Mouse (Mus musculus): ENCODE measurements around the gene Scn8a. TPM values are rescaled to one million over a fixed set of nuclear protein-coding genes. Genes with fewer than 3 reads are reported as not detected.
A peak's percentile ranks its signal among the peaks of the same experiment; 100 is the strongest.

Gene Scn8a
- polyA plus RNA-seq, 2 experiments, result 4.7 to 8.4 TPM

DNA sequence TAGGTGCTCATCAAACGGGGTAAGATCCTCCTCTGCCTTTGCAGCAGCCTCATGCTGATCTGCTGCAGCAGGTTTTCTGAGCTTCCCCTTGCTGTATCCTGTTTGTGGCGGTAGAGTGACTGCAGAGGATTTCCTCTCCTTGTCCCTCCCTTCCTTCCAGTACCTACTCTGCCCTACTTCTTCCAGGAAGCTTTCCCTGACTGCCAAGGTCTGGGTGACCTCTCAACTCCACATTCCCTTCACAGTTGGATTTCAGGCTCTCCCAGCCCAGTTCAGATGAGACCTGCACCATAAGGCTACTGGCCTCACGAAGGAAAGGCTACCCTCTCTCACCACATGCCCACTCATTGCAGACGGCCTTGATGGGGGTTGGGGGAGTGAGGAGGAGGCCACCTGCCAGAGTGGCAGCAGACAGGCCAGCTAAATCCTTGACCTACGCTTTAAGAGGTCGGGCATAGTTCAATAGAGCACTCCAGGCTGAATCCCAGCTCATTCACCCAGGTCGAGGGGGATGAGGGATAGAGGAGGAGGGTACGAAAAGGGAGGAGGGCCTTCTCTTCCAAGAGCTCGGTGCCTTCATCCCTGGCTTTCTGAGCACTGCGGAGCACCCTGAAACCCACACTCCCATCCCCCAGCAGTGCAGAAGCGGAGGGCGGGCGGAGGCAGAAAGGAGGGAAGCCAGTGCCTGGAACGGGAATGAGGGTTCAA is 222.6 kb downstream of the Scn8a start:
- 30% methylated on average over 14 of the region's 14 CpGs for WGBS
- 0 out of 2 replicates have a peak overlapping the region, but pooled peaks have one; percentile 18 for H3K9ac ChIP-seq (ENCODE audit: low read depth, low read length, severe bottlenecking)
- no peak for ATAC-seq (ENCODE audit: low FRiP score, low read depth)

DNA sequence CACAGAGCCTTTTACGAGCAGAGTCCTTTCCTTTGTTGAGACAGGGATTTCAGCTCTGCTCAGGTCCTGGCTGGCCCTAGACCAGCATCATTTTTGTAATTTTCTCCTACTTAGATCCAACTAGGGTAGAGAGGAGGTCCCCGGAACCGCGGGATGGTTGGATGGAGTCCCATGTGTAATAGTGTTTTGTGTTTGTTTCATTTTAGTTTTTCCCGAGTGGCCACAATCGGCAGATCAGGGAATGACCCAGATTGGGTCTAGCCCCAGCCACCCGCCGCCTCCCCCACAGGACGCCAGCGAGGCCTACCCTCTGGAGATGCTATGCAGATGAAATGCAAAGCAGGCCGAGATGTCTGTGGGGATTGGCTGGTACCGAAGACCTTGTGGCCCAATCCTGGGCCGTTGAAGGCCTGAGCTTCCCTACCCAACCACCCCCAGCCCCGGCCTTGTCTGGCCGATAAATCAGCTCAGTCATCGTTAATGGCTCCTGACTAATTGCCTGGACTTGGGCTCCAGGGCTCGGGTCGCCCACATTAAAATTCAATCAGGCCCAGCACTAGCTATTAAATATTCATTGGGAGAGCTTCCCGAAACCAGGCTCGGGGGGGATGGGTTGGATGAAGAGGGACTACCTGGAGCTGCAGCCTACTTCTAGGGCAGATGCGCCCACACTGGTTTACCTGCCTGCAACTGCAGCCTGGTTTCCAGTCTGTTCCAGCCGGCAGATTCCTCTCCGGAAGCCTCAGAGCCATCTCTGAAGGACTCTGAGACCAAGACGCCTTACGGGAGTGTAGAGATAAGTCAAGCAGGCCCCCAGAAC is 223.4 kb downstream of the Scn8a start:
- H3K4me2 ChIP-seq (replicated peaks; ENCODE audit: low read depth, low read length, severe bottlenecking), result peak overlapping the region; percentile 18; the same call in 1 of the 2 replicates
- 0 out of 2 replicates have a peak overlapping the region, but pooled peaks have one; percentile 18 for H3K9ac ChIP-seq (ENCODE audit: low read depth, low read length, severe bottlenecking)
- H3K4me1 ChIP-seq (ENCODE audit: control insufficient read depth, insufficient read depth, low read length), result peaks cover 16% of the 10 kb centered on the region

More for the DNA sequence above, 222.6 kb downstream of the Scn8a start:
- peaks cover 13% of the 10 kb centered on the region for H3K4me1 ChIP-seq (ENCODE audit: control insufficient read depth, insufficient read depth, low read length)
- no peaks in the 10 kb centered on the region for H3K36me3 ChIP-seq (ENCODE audit: control insufficient read depth, insufficient read depth, low read length)
- peak overlapping the region; percentile 18; the same call in 1 of the 2 replicates for H3K4me2 ChIP-seq (replicated peaks; ENCODE audit: low read depth, low read length, severe bottlenecking)
- DNase-seq (ENCODE audit: low spot score), result no peak
- no peaks in the 10 kb centered on the region for H3K9me3 ChIP-seq (ENCODE audit: control insufficient read depth, low read length)
- H3K27me3 ChIP-seq (ENCODE audit: control insufficient read depth, insufficient read depth, low read length), result no peaks in the 10 kb centered on the region
- no peak for TF ChIP-seq POLR2A (IDR thresholded peaks at IDR 0.05; ENCODE audit: borderline replicate concordance, extremely low read depth, insufficient read depth, insufficient read length)
- no peak overlapping the region for H3K4me3 ChIP-seq (replicated peaks; ENCODE audit: low read length)
- H3K27ac ChIP-seq (replicated peaks; ENCODE audit: low read depth, low read length), result peak overlapping the region; percentile 29; the same call in 1 of the 2 replicates

DNA sequence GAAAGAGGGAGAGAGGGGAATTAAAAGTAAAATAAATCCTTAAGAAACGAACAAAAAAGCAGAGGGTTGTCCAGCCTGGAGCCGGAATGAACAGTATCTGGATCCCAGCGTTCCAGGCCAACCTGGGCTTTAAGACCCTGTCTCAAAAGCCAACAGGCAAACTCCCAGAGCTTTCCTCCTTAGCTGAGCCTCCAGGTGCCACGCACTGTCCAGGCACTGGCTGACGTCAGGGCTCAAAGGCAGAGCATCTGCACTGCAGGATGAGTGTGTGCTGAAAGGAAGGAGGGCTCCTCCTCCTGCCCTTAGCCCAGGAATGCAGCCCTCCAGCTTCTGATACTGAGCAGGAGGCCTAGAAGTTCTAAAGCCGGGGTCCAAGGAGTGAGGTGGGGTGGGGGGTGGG is 224.3 kb downstream of the Scn8a start:
- Histone ChIP-seq H3K4me3 (replicated peaks; ENCODE audit: low read length) (no peak overlapping the region), H3K4me1 (ENCODE audit: control insufficient read depth, insufficient read depth, low read length) (peaks cover 25% of the 10 kb centered on the region), H3K9ac (ENCODE audit: low read depth, low read length, severe bottlenecking) (no peak overlapping the region), H3K36me3 (ENCODE audit: control insufficient read depth, insufficient read depth, low read length) (no peaks in the 10 kb centered on the region), H3K27ac (replicated peaks; ENCODE audit: low read depth, low read length) (no peak overlapping the region), H3K27me3 (ENCODE audit: control insufficient read depth, insufficient read depth, low read length) (no peaks in the 10 kb centered on the region), H3K9me3 (ENCODE audit: control insufficient read depth, low read length) (no peaks in the 10 kb centered on the region), H3K4me2 (replicated peaks; ENCODE audit: low read depth, low read length, severe bottlenecking) (no peak overlapping the region)
- DNase-seq (ENCODE audit: low spot score), result no peak
- no peak for ATAC-seq (ENCODE audit: low FRiP score, low read depth)
- 37% methylated on average over 6 of the region's 6 CpGs for WGBS
- no peak for TF ChIP-seq POLR2A (IDR thresholded peaks at IDR 0.05; ENCODE audit: borderline replicate concordance, extremely low read depth, insufficient read depth, insufficient read length)

More for the DNA sequence above, 223.4 kb downstream of the Scn8a start:
- Histone ChIP-seq H3K36me3 (ENCODE audit: control insufficient read depth, insufficient read depth, low read length) (no peaks in the 10 kb centered on the region), H3K27me3 (ENCODE audit: control insufficient read depth, insufficient read depth, low read length) (no peaks in the 10 kb centered on the region), H3K27ac (replicated peaks; ENCODE audit: low read depth, low read length) (peak overlapping the region; percentile 29; the same call in 1 of the 2 replicates), H3K4me3 (replicated peaks; ENCODE audit: low read length) (no peak overlapping the region), H3K9me3 (ENCODE audit: control insufficient read depth, low read length) (no peaks in the 10 kb centered on the region)
- TF ChIP-seq POLR2A (IDR thresholded peaks at IDR 0.05; ENCODE audit: borderline replicate concordance, extremely low read depth, insufficient read depth, insufficient read length), result no peak
- peak; percentile 33; the same call in 1 of the 2 replicates for ATAC-seq (ENCODE audit: low FRiP score, low read depth)
- DNase-seq (ENCODE audit: low spot score), result no peak
- WGBS, result 13% methylated on average over 25 of the region's 25 CpGs

DNA sequence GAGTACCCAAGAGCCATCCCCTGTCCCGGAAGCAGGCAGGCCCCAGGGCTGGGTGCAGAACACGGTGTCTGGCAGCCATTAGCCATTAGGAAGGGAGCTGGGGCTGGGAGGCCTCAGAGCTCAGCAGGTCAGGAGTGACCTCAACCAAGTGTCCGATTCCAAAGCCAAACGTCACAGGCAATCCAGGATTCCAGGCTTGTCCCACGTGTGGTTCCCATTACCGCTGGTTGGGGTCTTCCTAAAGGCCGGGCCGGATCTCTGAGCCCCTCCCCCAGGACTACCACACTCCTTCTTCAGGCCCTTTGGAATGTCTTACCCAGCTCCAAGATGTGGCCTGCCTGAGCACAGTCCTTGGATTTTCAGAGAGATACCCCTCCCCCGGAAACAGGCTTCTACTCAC is 225.3 kb downstream of the Scn8a start:
- no peak for DNase-seq (ENCODE audit: low spot score)
- H3K9ac ChIP-seq (ENCODE audit: low read depth, low read length, severe bottlenecking), result no peak overlapping the region
- H3K4me2 ChIP-seq (replicated peaks; ENCODE audit: low read depth, low read length, severe bottlenecking), result no peak overlapping the region
- H3K9me3 ChIP-seq (ENCODE audit: control insufficient read depth, low read length), result no peaks in the 10 kb centered on the region
- no peak for TF ChIP-seq POLR2A (IDR thresholded peaks at IDR 0.05; ENCODE audit: borderline replicate concordance, extremely low read depth, insufficient read depth, insufficient read length)
- ATAC-seq (ENCODE audit: low FRiP score, low read depth), result 0 out of 2 replicates have a peak, but pooled peaks have one; percentile 23
- H3K4me3 ChIP-seq (replicated peaks; ENCODE audit: low read length), result no peak overlapping the region
- no peaks in the 10 kb centered on the region for H3K36me3 ChIP-seq (ENCODE audit: control insufficient read depth, insufficient read depth, low read length)
- WGBS, result 20% methylated on average over 9 of the region's 9 CpGs
- H3K27ac ChIP-seq (replicated peaks; ENCODE audit: low read depth, low read length), result no peak overlapping the region
- peaks cover 26% of the 10 kb centered on the region for H3K4me1 ChIP-seq (ENCODE audit: control insufficient read depth, insufficient read depth, low read length)
- no peaks in the 10 kb centered on the region for H3K27me3 ChIP-seq (ENCODE audit: control insufficient read depth, insufficient read depth, low read length)

DNA sequence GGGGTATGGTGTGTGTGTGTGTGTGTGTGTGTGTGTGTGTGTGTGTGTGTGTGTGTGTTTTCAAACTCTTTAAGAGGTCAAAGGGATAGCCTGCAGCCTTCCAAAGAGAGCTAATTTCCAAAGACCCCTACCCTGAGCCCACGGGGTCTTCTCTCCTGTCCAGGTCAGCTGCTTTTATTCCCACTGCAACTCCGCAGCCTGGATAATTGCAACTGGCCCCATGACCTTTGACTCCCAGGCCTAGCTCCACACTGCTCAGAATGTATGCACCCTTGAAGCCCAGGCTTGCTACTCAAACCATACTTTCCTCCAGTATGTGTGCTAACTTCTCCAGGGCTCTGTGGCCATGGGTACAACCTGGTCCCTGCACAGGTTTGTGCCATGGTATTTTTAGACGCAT is 225.7 kb downstream of the Scn8a start:
- Histone ChIP-seq H3K27me3 (ENCODE audit: control insufficient read depth, insufficient read depth, low read length) (no peaks in the 10 kb centered on the region), H3K27ac (replicated peaks; ENCODE audit: low read depth, low read length) (no peak overlapping the region), H3K36me3 (ENCODE audit: control insufficient read depth, insufficient read depth, low read length) (no peaks in the 10 kb centered on the region), H3K9ac (ENCODE audit: low read depth, low read length, severe bottlenecking) (no peak overlapping the region), H3K9me3 (ENCODE audit: control insufficient read depth, low read length) (no peaks in the 10 kb centered on the region), H3K4me2 (replicated peaks; ENCODE audit: low read depth, low read length, severe bottlenecking) (no peak overlapping the region), H3K4me3 (replicated peaks; ENCODE audit: low read length) (no peak overlapping the region), H3K4me1 (ENCODE audit: control insufficient read depth, insufficient read depth, low read length) (peaks cover 26% of the 10 kb centered on the region)
- no peak for TF ChIP-seq POLR2A (IDR thresholded peaks at IDR 0.05; ENCODE audit: borderline replicate concordance, extremely low read depth, insufficient read depth, insufficient read length)
- 49% methylated on average over 3 of the region's 3 CpGs for WGBS
- ATAC-seq (ENCODE audit: low FRiP score, low read depth), result no peak
- DNase-seq (ENCODE audit: low spot score), result no peak

Other genes starting within 250 kb of the Scn8a start
- 18.5 and 19.7 TPM in 2 replicates for gene Smagp, start 232.9 kb upstream of the Scn8a start, polyA plus RNA-seq (2012; rRNA removed)
- gene Smagp, start 232.9 kb upstream of the Scn8a start, polyA plus RNA-seq (2014; fragmentation: Nextera tagmentation; extraction: Ambion mirVana), result 21.5 and 25.4 TPM in 2 replicates
- gene Bin2, start 200.3 kb upstream of the Scn8a start, polyA plus RNA-seq (2012; rRNA removed), result 3.7 and 4.7 TPM in 2 replicates
- 2.3 and 3.5 TPM in 2 replicates for gene Bin2, start 200.3 kb upstream of the Scn8a start, polyA plus RNA-seq (2014; fragmentation: Nextera tagmentation; extraction: Ambion mirVana)
- gene Cela1, start 181.9 kb upstream of the Scn8a start, polyA plus RNA-seq (2012; rRNA removed), result 2.6 and 3.9 TPM in 2 replicates
- 2.8 and 3.4 TPM in 2 replicates for gene Cela1, start 181.9 kb upstream of the Scn8a start, polyA plus RNA-seq (2014; fragmentation: Nextera tagmentation; extraction: Ambion mirVana)
- 1.1 TPM in 2 replicates for gene Galnt6, start 140.5 kb upstream of the Scn8a start, polyA plus RNA-seq (2012; rRNA removed)
- 1.4 and 1.9 TPM in 2 replicates for gene Galnt6, start 140.5 kb upstream of the Scn8a start, polyA plus RNA-seq (2014; fragmentation: Nextera tagmentation; extraction: Ambion mirVana)
- 3.8 TPM in 2 replicates for gene Slc4a8, start 108.1 kb upstream of the Scn8a start, polyA plus RNA-seq (2012; rRNA removed)
- gene Slc4a8, start 108.1 kb upstream of the Scn8a start, polyA plus RNA-seq (2014; fragmentation: Nextera tagmentation; extraction: Ambion mirVana), result 2.9 TPM in 2 replicates
- 0.05 TPM in 1 of 2 replicates, not detected in the other for gene Gm47841, start 177.5 kb downstream of the Scn8a start, polyA plus RNA-seq (2012; rRNA removed)
- gene Gm47841, start 177.5 kb downstream of the Scn8a start, polyA plus RNA-seq (2014; fragmentation: Nextera tagmentation; extraction: Ambion mirVana), result not detected in 2 replicates
- gene Fignl2, start 208.7 kb downstream of the Scn8a start, polyA plus RNA-seq (2012; rRNA removed), result 3.7 and 5.4 TPM in 2 replicates
- 0.15 and 0.17 TPM in 2 replicates for gene Fignl2, start 208.7 kb downstream of the Scn8a start, polyA plus RNA-seq (2014; fragmentation: Nextera tagmentation; extraction: Ambion mirVana)
- not detected in 2 replicates for gene Ankrd33, start 245.9 kb downstream of the Scn8a start, polyA plus RNA-seq (2012; rRNA removed)
- gene Ankrd33, start 245.9 kb downstream of the Scn8a start, polyA plus RNA-seq (2014; fragmentation: Nextera tagmentation; extraction: Ambion mirVana), result not detected in 2 replicates

Data from limb, embryonic 14.5 days (tissue).